Mouse (Mus musculus) forebrain, embryonic 16.5 days (tissue): ENCODE measurements around the gene Macrod2. TPM values are rescaled to one million over a fixed set of nuclear protein-coding genes. Genes with fewer than 3 reads are reported as not detected.
A peak's percentile ranks its signal among the peaks of the same experiment; 100 is the strongest.

ENCODE experiments used
- ATAC-seq: fragments of 200-750 bp; cut with Nextera tagmentation; 2 replicates; pipeline ENCODE4 v1.8.0; 2017; ENCODE audit warnings: mild to moderate bottlenecking, moderate library complexity
- H3K27ac ChIP-seq: fragments of 300-500 bp; sonication (generic); 2 replicates; pipeline ENCODE4 v1.5.1; 2014; ENCODE audit warnings: low read length, control low read depth
- H3K27me3 ChIP-seq: fragments of 300-500 bp; sonication (generic); replicated peaks from 2 replicates; pipeline ENCODE4 v1.6.1; 2014; ENCODE audit warnings: low read length; ENCODE audit not compliant: control insufficient read depth, insufficient read depth
- H3K36me3 ChIP-seq: fragments of 300-500 bp; sonication (generic); 2 replicates; pipeline ENCODE4 v1.6.1; 2014; ENCODE audit not compliant: control insufficient read depth, insufficient read depth
- H3K4me1 ChIP-seq: fragments of 300-500 bp; sonication (generic); replicated peaks from 2 replicates; pipeline ENCODE4 v1.6.1; 2014; ENCODE audit warnings: low read length; ENCODE audit not compliant: control insufficient read depth, insufficient read depth
- H3K4me2 ChIP-seq: fragments of 300-500 bp; sonication (generic); 2 replicates; pipeline ENCODE4 v1.6.1; 2014; ENCODE audit warnings: mild to moderate bottlenecking, low read length, control low read depth
- H3K4me3 ChIP-seq: fragments of 300-500 bp; sonication (generic); replicated peaks from 2 replicates; pipeline ENCODE4 v1.5.1; 2014; ENCODE audit warnings: mild to moderate bottlenecking, low read length, control low read depth
- H3K9ac ChIP-seq: fragments of 300-500 bp; sonication (generic); replicated peaks from 2 replicates; pipeline ENCODE4 v1.6.1; 2014; ENCODE audit warnings: low read depth, low read length, control low read depth
- H3K9me3 ChIP-seq: fragments of 300-500 bp; sonication (generic); 2 replicates; pipeline ENCODE4 v1.6.1; 2016; ENCODE audit warnings: low read length; ENCODE audit not compliant: control insufficient read depth
- WGBS: fragments of 180-500 bp; shearing (Covaris S2); extraction: QIAGEN DNeasy Blood & Tissue Kit; methylation state at CpG from one replicate; pipeline ENCODE4 v1.1.7; 2014; 5-methylcytosine and 5-hydroxymethylcytosine counted together
- polyA plus RNA-seq: library from polyadenylated mRNA; unstranded; fragments of >200 nt; fragmentation: Nextera tagmentation; extraction: Ambion mirVana; gene quantifications from 2 replicates; pipeline ENCODE4 v1.2.1, GENCODE M21; 2015

Macrod2 gene
- polyA plus RNA-seq, 1 experiment from 2014 or later, result 108 TPM

GRCm38 (mm10) chr2:141231011-141231668 lies 836.0 kb downstream of the Macrod2 start:
- H3K9me3 ChIP-seq, result no peaks in the 10 kb centered on the region
- no peaks in the 10 kb centered on the region for H3K27me3 ChIP-seq
- no peaks in the 10 kb centered on the region for H3K36me3 ChIP-seq
- no peak overlapping the region for H3K4me3 ChIP-seq
- H3K9ac ChIP-seq, result no peak overlapping the region
- WGBS, result 23% methylated on average over 16 of the region's 16 CpGs
- H3K27ac ChIP-seq, result no peak overlapping the region
- ATAC-seq, result peak; percentile 85
- peaks cover 7% of the 10 kb centered on the region; the same call in 1 of the 2 replicates for H3K4me1 ChIP-seq
- H3K4me2 ChIP-seq, result 0 out of 2 replicates have a peak overlapping the region, but pooled peaks have one; percentile 10

- Histone ChIP-seq H3K9ac (no peak overlapping the region), H3K9me3 (no peaks in the 10 kb centered on the region), H3K4me3 (no peak overlapping the region), H3K27me3 (no peaks in the 10 kb centered on the region), H3K4me1 (peaks cover 7% of the 10 kb centered on the region), H3K36me3 (no peaks in the 10 kb centered on the region), H3K4me2 (no peak overlapping the region), H3K27ac (no peak overlapping the region)
- WGBS, result 57% methylated on average over 8 of the region's 8 CpGs
- no peak for ATAC-seq
Measured at GRCm38 (mm10) chr2:141234306-141234705, 839.2 kb downstream of the Macrod2 start.

GRCm38 (mm10) chr2:141234724-141235453 lies 839.8 kb downstream of the Macrod2 start:
- Histone ChIP-seq H3K27ac (no peak overlapping the region), H3K36me3 (no peaks in the 10 kb centered on the region), H3K9me3 (no peaks in the 10 kb centered on the region), H3K4me1 (peaks cover 7% of the 10 kb centered on the region), H3K27me3 (no peaks in the 10 kb centered on the region), H3K9ac (no peak overlapping the region), H3K4me3 (no peak overlapping the region), H3K4me2 (no peak overlapping the region)
- 42% methylated on average over 5 of the region's 5 CpGs for WGBS
- ATAC-seq, result no peak

- Histone ChIP-seq H3K36me3 (no peaks in the 10 kb centered on the region), H3K27me3 (no peaks in the 10 kb centered on the region), H3K9ac (no peak overlapping the region), H3K9me3 (no peaks in the 10 kb centered on the region), H3K4me1 (no peaks in the 10 kb centered on the region), H3K4me2 (no peak overlapping the region), H3K27ac (no peak overlapping the region), H3K4me3 (no peak overlapping the region)
- ATAC-seq, result no peak
- WGBS, result 84% methylated on average over 2 of the region's 2 CpGs
Measured at GRCm38 (mm10) chr2:141247680-141248079, 852.6 kb downstream of the Macrod2 start.

- no peak overlapping the region for H3K27ac ChIP-seq
- no peaks in the 10 kb centered on the region for H3K27me3 ChIP-seq
- H3K36me3 ChIP-seq, result no peaks in the 10 kb centered on the region
- H3K4me1 ChIP-seq, result 0 out of 2 replicates have a peak, but pooled peaks cover 3% of the 10 kb centered on the region
- ATAC-seq, result peak; percentile 40; the same call in 1 of the 2 replicates
- no peak overlapping the region for H3K9ac ChIP-seq
- no peak overlapping the region for H3K4me3 ChIP-seq
- no peak overlapping the region for H3K4me2 ChIP-seq
- no peaks in the 10 kb centered on the region for H3K9me3 ChIP-seq
- 56% methylated on average over 4 of the region's 4 CpGs for WGBS
Measured at GRCm38 (mm10) chr2:141264582-141264981, 869.5 kb downstream of the Macrod2 start.

GRCm38 (mm10) chr2:141266591-141266990 lies 871.5 kb downstream of the Macrod2 start:
- Histone ChIP-seq H3K27ac (no peak overlapping the region), H3K4me2 (no peak overlapping the region), H3K4me3 (no peak overlapping the region), H3K9me3 (no peaks in the 10 kb centered on the region), H3K27me3 (no peaks in the 10 kb centered on the region), H3K9ac (no peak overlapping the region), H3K4me1 (0 out of 2 replicates have a peak, but pooled peaks cover 3% of the 10 kb centered on the region), H3K36me3 (no peaks in the 10 kb centered on the region)
- ATAC-seq, result no peak

- Histone ChIP-seq H3K4me1 (no peaks in the 10 kb centered on the region), H3K9ac (no peak overlapping the region), H3K4me2 (no peak overlapping the region), H3K36me3 (no peaks in the 10 kb centered on the region), H3K4me3 (no peak overlapping the region), H3K27me3 (no peaks in the 10 kb centered on the region), H3K9me3 (no peaks in the 10 kb centered on the region), H3K27ac (no peak overlapping the region)
- no peak for ATAC-seq
- 73% methylated on average over 4 of the region's 4 CpGs for WGBS
Measured at GRCm38 (mm10) chr2:141271541-141271940, 876.4 kb downstream of the Macrod2 start.

- Histone ChIP-seq H3K9me3 (no peaks in the 10 kb centered on the region), H3K27ac (no peak overlapping the region), H3K4me1 (no peaks in the 10 kb centered on the region), H3K9ac (no peak overlapping the region), H3K4me2 (no peak overlapping the region), H3K36me3 (no peaks in the 10 kb centered on the region), H3K4me3 (no peak overlapping the region), H3K27me3 (no peaks in the 10 kb centered on the region)
- 89% methylated on average over 4 of the region's 4 CpGs for WGBS
- ATAC-seq, result no peak
Measured at GRCm38 (mm10) chr2:141272966-141273365, 877.9 kb downstream of the Macrod2 start.

- Histone ChIP-seq H3K4me2 (no peak overlapping the region), H3K27me3 (no peaks in the 10 kb centered on the region), H3K4me3 (no peak overlapping the region), H3K4me1 (no peaks in the 10 kb centered on the region), H3K9ac (no peak overlapping the region), H3K27ac (no peak overlapping the region), H3K36me3 (no peaks in the 10 kb centered on the region), H3K9me3 (no peaks in the 10 kb centered on the region)
- WGBS, result 91% methylated on average over 2 of the region's 2 CpGs
- ATAC-seq, result no peak
Measured at GRCm38 (mm10) chr2:141274262-141274661, 879.2 kb downstream of the Macrod2 start.
